Mouse (Mus musculus) cerebellum, adult 2 months (tissue): ENCODE data around the gene Dll3.

Experiments
- CTCF ChIP-seq: fragments of 200-500 bp; IDR thresholded peaks from 2 replicates; pipeline ENCODE4 v1.5.1; 2011; ENCODE audit warnings: low read depth, mild to moderate bottlenecking, control low read depth, low read length, moderate library complexity, borderline replicate concordance; ENCODE audit not compliant: insufficient read depth
- POLR2A ChIP-seq: fragments of 200-500 bp; IDR thresholded peaks from 2 replicates; pipeline ENCODE4 v1.6.1; 2011; ENCODE audit warnings: low read length, control low read depth, borderline replicate concordance; ENCODE audit not compliant: insufficient read depth

DNA sequence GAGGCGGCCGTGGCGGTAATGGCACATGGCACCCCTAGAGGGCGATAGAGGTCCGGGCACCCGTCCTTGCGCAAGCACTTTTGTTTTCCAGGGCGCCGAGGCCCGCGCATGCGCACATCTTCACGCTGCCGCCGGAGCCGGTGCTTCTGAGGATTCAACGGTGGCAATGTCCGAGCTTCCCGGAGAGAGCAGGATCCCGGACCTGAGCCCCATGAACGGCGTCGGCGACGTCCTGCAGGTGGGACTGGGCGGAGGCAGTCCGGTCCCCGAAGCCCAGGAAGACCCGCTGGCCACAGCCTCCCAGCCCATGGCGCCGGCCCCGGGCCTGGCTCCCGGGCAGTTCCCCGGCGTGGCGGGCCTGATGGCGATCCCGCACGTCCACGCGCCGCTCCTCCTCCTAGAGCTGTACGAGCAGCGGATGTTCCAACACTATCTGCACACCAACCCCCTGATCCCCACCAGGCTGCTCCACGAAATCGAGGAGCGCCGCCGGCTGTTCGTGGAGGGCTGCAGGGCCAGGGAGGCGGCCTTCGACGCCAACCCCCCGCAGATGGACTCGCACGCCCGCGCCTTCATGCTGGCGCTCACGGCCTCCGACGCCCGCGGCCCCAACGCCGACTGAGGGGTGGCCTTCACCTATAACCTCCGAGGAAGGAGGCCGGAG is 24.3 kb downstream of the Dll3 start, which contains the start of gene Eid2b:
- peak; percentile 76; the same call in 1 of the 2 replicates for TF ChIP-seq POLR2A
- TF ChIP-seq CTCF = peak; percentile 83
